Mouse (Mus musculus) ES-Bruce4 (cell line): Measurements from ENCODE around the gene Cnnm3.

Source experiments
- CTCF ChIP-seq: IDR thresholded peaks from one replicate; pipeline ENCODE4 v1.8.1; 2011; ENCODE audit warnings: low read depth, low read length
- EP300 ChIP-seq: IDR thresholded peaks from 2 replicates; pipeline ENCODE4 v1.6.1; 2011; ENCODE audit warnings: low read depth, low read length; ENCODE audit not compliant: insufficient read depth
- POLR2A ChIP-seq: IDR thresholded peaks from one replicate; pipeline ENCODE4 v1.8.1; 2011; ENCODE audit warnings: low read length; ENCODE audit not compliant: insufficient read depth

DNA sequence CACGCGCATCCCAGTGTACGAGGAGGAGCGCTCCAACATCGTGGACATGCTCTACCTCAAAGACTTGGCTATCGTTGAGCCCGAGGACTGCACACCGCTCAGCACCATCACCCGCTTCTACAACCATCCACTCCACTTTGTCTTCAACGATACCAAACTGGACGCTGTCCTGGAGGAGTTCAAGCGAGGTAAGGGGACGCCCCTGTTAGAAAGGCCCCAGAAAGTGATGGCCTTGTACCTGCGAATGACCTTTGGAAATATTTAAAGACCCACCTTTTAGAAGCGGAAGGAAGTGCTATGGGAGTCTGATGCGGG is 1.3 kb downstream of the Cnnm3 start:
- TF ChIP-seq EP300 (no peak), CTCF (no peak), POLR2A (no peak)
